Comparison of ENCODE assay signal across 14 mouse cellular contexts in the genomic region with DNA sequence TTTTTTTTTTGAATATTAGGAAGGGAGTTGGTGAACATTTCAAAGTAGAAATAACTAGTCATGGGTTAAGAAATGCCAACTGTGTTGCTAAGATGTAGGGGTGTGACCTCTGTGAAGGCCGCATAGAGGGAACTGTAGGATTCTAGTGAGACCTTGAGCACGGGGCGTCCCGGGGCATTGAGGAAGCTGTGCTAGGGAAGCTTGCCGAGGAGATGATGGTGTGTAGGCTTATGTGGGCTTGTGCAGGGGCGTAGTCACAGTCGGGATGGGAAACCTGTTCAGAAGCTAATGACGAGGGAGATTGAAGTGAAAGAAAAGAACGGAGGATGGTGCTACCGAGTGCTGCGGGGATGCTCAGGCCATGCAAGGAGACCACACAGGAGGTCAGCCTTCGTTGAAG. TPM values are rescaled to one million over a fixed set of nuclear protein-coding genes. Genes with fewer than 3 reads are reported as not detected.
DNase-seq lines count a peak whose midpoint lies in the region; ATAC-seq and TF ChIP-seq lines count a peak whose summit lies in the region.
"Had no signal": no experiment of that assay in that cellular context is flagged by ENCODE, and none has a peak within 500 bp of the region (broad histone marks: within the 10 kb centered on the region; RNA-seq: fewer than 3 reads in every experiment).

No protein-coding gene starts in this region.

- H3K9ac ChIP-seq in neural tube, embryonic 15.5 days (replicated peaks): no peak overlapping the region
- no peak overlapping the region for H3K9ac ChIP-seq in stomach, embryonic 15.5 days
- H3K9ac ChIP-seq in lung, postnatal 0 days (replicated peaks; ENCODE audit: low read depth): no peak overlapping the region
- H3K9ac ChIP-seq: forebrain, embryonic 15.5 days had no signal

- TF ChIP-seq EP300 in lung, postnatal 0 days (IDR thresholded peaks at IDR 0.05): no peak

- H3K36me3 ChIP-seq in neural tube, embryonic 15.5 days: no peaks in the 10 kb centered on the region
- H3K36me3 ChIP-seq in stomach, embryonic 15.5 days: no peaks in the 10 kb centered on the region
- H3K36me3 ChIP-seq in lung, postnatal 0 days (ENCODE audit: insufficient read depth, low read length): no peaks in the 10 kb centered on the region
- H3K36me3 ChIP-seq: forebrain, embryonic 15.5 days had no signal

- ATAC-seq in neural tube, embryonic 15.5 days (ENCODE audit: low FRiP score): no peak
- ATAC-seq in granulocyte monocyte progenitor cell, adult 5-6 weeks (replicated peaks; ENCODE audit: poor library complexity, severe bottlenecking): peak; percentile 33
- ATAC-seq in stomach, embryonic 15.5 days (ENCODE audit: insufficient read depth, low FRiP score, low read depth): no peak
- no peak for ATAC-seq in lung, postnatal 0 days
- ATAC-seq: forebrain, embryonic 15.5 days had no signal

- no peak overlapping the region for H3K4me3 ChIP-seq in neural tube, embryonic 15.5 days (replicated peaks)
- H3K4me3 ChIP-seq in stomach, embryonic 15.5 days (replicated peaks): no peak overlapping the region
- no peak overlapping the region for H3K4me3 ChIP-seq in lung, postnatal 0 days (ENCODE audit: low read depth, low read length)
- no peak overlapping the region for H3K4me3 ChIP-seq in left cerebral cortex, adult 2 months
- H3K4me3 ChIP-seq: forebrain, embryonic 15.5 days; gastrocnemius, adult 2 months had no signal

- H3K4me1 ChIP-seq in neural tube, embryonic 15.5 days: peaks cover 54% of the 10 kb centered on the region
- H3K4me1 ChIP-seq in stomach, embryonic 15.5 days: peaks cover 33% of the 10 kb centered on the region
- peaks cover 11% of the 10 kb centered on the region; the same call in 1 of the 2 replicates for H3K4me1 ChIP-seq in lung, postnatal 0 days (ENCODE audit: insufficient read depth, low read depth, low read length)

- peak overlapping the region; percentile 3; the same call in 1 of the 2 replicates for H3K4me2 ChIP-seq in neural tube, embryonic 15.5 days
- peak overlapping the region; percentile 13; the same call in 1 of the 2 replicates for H3K4me2 ChIP-seq in stomach, embryonic 15.5 days
- no peak overlapping the region for H3K4me2 ChIP-seq in lung, postnatal 0 days (replicated peaks; ENCODE audit: low read depth, low read length)
- H3K4me2 ChIP-seq: forebrain, embryonic 15.5 days had no signal

- no peaks in the 10 kb centered on the region for H3K9me3 ChIP-seq in neural tube, embryonic 15.5 days (replicated peaks)
- no peaks in the 10 kb centered on the region for H3K9me3 ChIP-seq in stomach, embryonic 15.5 days
- H3K9me3 ChIP-seq in lung, postnatal 0 days (ENCODE audit: low read length): no peaks in the 10 kb centered on the region
- H3K9me3 ChIP-seq: forebrain, embryonic 15.5 days had no signal

- no peaks in the 10 kb centered on the region for H3K27me3 ChIP-seq in neural tube, embryonic 15.5 days (replicated peaks)
- no peaks in the 10 kb centered on the region for H3K27me3 ChIP-seq in stomach, embryonic 15.5 days (replicated peaks)
- no peaks in the 10 kb centered on the region for H3K27me3 ChIP-seq in lung, postnatal 0 days (replicated peaks; ENCODE audit: insufficient read depth, low read length)
- H3K27me3 ChIP-seq: forebrain, embryonic 15.5 days had no signal

- 85% methylated on average over 12 of the region's 12 CpGs for WGBS in neural tube, embryonic 15.5 days
- WGBS in stomach, embryonic 15.5 days: 77% methylated on average over 12 of the region's 12 CpGs
- 77% methylated on average over 12 of the region's 12 CpGs for WGBS in lung, postnatal 0 days

- peak; percentile 62 to 63 for DNase-seq in adrenal gland, adult (ENCODE audit: inconsistent age in 2 of 2, low spot score in 1 of 2)
- no peak for DNase-seq in adrenal gland, postnatal 10 days
- no peak for DNase-seq in neural tube, embryonic 10.5 days (ENCODE audit: extremely low spot score, low spot score)
- no peak for DNase-seq in lung, postnatal 0 days (ENCODE audit: low spot score)
- DNase-seq in left cerebral cortex, adult 2 months (ENCODE audit: extremely low spot score in 1 of 2, low spot score in 2 of 2): no peak
- DNase-seq: cerebellum, postnatal 36 days; gastrocnemius, adult 2 months; layer of hippocampus, postnatal 36 days; thymus, postnatal 4 days had no signal

- TF ChIP-seq CTCF in lung, postnatal 0 days (IDR thresholded peaks at IDR 0.05): no peak
- no peak for TF ChIP-seq CTCF in left cerebral cortex, adult 2 months (IDR thresholded peaks at IDR 0.05)

- intact Hi-C loops in left cerebral cortex, adult 2 months (cut with DNase I): no loop called here

- no peak overlapping the region for H3K27ac ChIP-seq in neural tube, embryonic 15.5 days (replicated peaks)
- H3K27ac ChIP-seq in stomach, embryonic 15.5 days: peak overlapping the region; percentile 40; the same call in 1 of the 2 replicates
- H3K27ac ChIP-seq in lung, postnatal 0 days (ENCODE audit: low read length): no peak overlapping the region
- H3K27ac ChIP-seq in left cerebral cortex, adult 2 months: no peak overlapping the region
- H3K27ac ChIP-seq: forebrain, embryonic 15.5 days; gastrocnemius, adult 2 months; macrophage had no signal

RNA-seq across cellular contexts. Expression of gene Srebf2, which starts 5.0 kb away (rescaled TPM):
- total RNA-seq in adrenal gland, postnatal 10 days (2021): 10 to 100 TPM; 44.6 to 47.5 TPM
- 187 and 190 TPM in 2 replicates for polyA plus RNA-seq in neural tube, embryonic 15.5 days (2015; fragmentation: Nextera tagmentation; extraction: Ambion mirVana)
- 19.0 and 24.3 TPM in 2 replicates for total RNA-seq in granulocyte monocyte progenitor cell, adult 5-6 weeks (2014; fragmentation: Nextera tagmentation)
- 16.5 and 17.5 TPM in 2 replicates for total RNA-seq in granulocyte monocyte progenitor cell, adult 5-6 weeks (2017)
- 152 and 167 TPM in 2 replicates for polyA plus RNA-seq in stomach, embryonic 15.5 days (2015; fragmentation: Nextera tagmentation; extraction: Ambion mirVana)
- 113 and 115 TPM in 2 replicates for polyA plus RNA-seq in lung, postnatal 0 days (2015; fragmentation: Nextera tagmentation; extraction: Ambion mirVana)
- 100 to 1,000 TPM; 187 to 202 TPM for total RNA-seq in left cerebral cortex, adult 2 months (2021)

RNA-seq across cellular contexts. Expression of gene Ccdc134, which starts 24.3 kb away (rescaled TPM):
- total RNA-seq in adrenal gland, postnatal 10 days (2021): 1 to 10 TPM; 8.6 to 8.7 TPM
- 11.1 and 13.6 TPM in 2 replicates for polyA plus RNA-seq in neural tube, embryonic 15.5 days (2015; fragmentation: Nextera tagmentation; extraction: Ambion mirVana)
- 11.0 and 26.5 TPM in 2 replicates for total RNA-seq in granulocyte monocyte progenitor cell, adult 5-6 weeks (2014; fragmentation: Nextera tagmentation)
- total RNA-seq in granulocyte monocyte progenitor cell, adult 5-6 weeks (2017): 13.1 and 17.2 TPM in 2 replicates
- 15.5 and 15.8 TPM in 2 replicates for polyA plus RNA-seq in stomach, embryonic 15.5 days (2015; fragmentation: Nextera tagmentation; extraction: Ambion mirVana)
- polyA plus RNA-seq in lung, postnatal 0 days (2015; fragmentation: Nextera tagmentation; extraction: Ambion mirVana): 10.4 and 10.8 TPM in 2 replicates
- 10 to 100 TPM; 11.2 to 18.3 TPM for total RNA-seq in left cerebral cortex, adult 2 months (2021)

Comparison
In these comparisons a context has a peak if more than half of its experiments do, and no peak if none do; other contexts are left out.
1. DNase-seq: peak in adrenal gland, adult (2 of 2); none in adrenal gland, postnatal 10 days (single experiment), neural tube, embryonic 10.5 days (single experiment), lung, postnatal 0 days (single experiment) and left cerebral cortex, adult 2 months (0 of 2).